Mouse (Mus musculus): ENCODE results near the gene Tmem95. TPM values are rescaled to one million over a fixed set of nuclear protein-coding genes. Genes with fewer than 3 reads are reported as not detected.

Tmem95 gene
- total RNA-seq, 2 experiments from 2014 or later: not detected

Small RNAs within 50 kb of the gene (microRNA-seq; reads per million reads assigned to microRNA genes)
- 0 reads per million in 2 experiments for gene Mir6924

Other genes with a start within 250 kb of the Tmem95 start
- gene Fxr2, start 245.0 kb downstream of the Tmem95 start, total RNA-seq (2021): 100 to 1,000 TPM; 124 to 131 TPM
- under 1 TPM in 1 of 2 experiments, not detected in 1; 0.59 TPM for gene Sox15, start 222.7 kb downstream of the Tmem95 start, total RNA-seq (2021)
- gene Mpdu1, start 215.4 kb downstream of the Tmem95 start, total RNA-seq (2021): 10 to 100 TPM; 61.1 to 63.9 TPM
- 10 to 100 TPM; 15.1 to 15.7 TPM for gene Cd68, start 211.9 kb downstream of the Tmem95 start, total RNA-seq (2021)
- 100 to 1,000 TPM; 369 to 381 TPM for gene Eif4a1, start 205.6 kb downstream of the Tmem95 start, total RNA-seq (2021)
- gene Senp3, start 195.9 kb downstream of the Tmem95 start, total RNA-seq (2021): 100 to 1,000 TPM in 1 of 2 experiments, 10 to 100 TPM in 1; 94.3 to 109 TPM
- 1 to 10 TPM; 1.2 to 1.3 TPM for gene Tnfsf13, start 192.2 kb downstream of the Tmem95 start, total RNA-seq (2021)
- 1 to 10 TPM; 7.3 to 8.6 TPM for gene Tnfsf12, start 182.2 kb downstream of the Tmem95 start, total RNA-seq (2021)
- gene Tnfsfm13, start 181.9 kb downstream of the Tmem95 start, total RNA-seq (2021): 1 to 10 TPM; 1.3 to 1.4 TPM
- 10 to 100 TPM; 58.6 to 69.5 TPM for gene Polr2a, start 119.4 kb downstream of the Tmem95 start, total RNA-seq (2021)
- not detected for gene Slc35g3, start 116.0 kb downstream of the Tmem95 start, total RNA-seq (2021)
- gene Zbtb4, start 112.1 kb downstream of the Tmem95 start, total RNA-seq (2021): 100 to 1,000 TPM; 110 to 118 TPM
- 1 to 10 TPM in 1 of 2 experiments, under 1 TPM in 1; 0.79 to 1.1 TPM for gene Chrnb1, start 82.1 kb downstream of the Tmem95 start, total RNA-seq (2021)
- 10 to 100 TPM; 28.3 to 33.3 TPM for gene Fgf11, start 76.2 kb downstream of the Tmem95 start, total RNA-seq (2021)
- not detected for gene Tmem102, start 72.4 kb downstream of the Tmem95 start, total RNA-seq (2021)
- not detected for gene Gm39566, start 62.7 kb downstream of the Tmem95 start, total RNA-seq (2021)
- not detected for gene Spem2, start 59.6 kb downstream of the Tmem95 start, total RNA-seq (2021)
- under 1 TPM; 0.34 to 0.73 TPM for gene Spem1, start 55.8 kb downstream of the Tmem95 start, total RNA-seq (2021)
- 100 to 1,000 TPM; 192 to 219 TPM for gene Nlgn2, start 40.2 kb downstream of the Tmem95 start, total RNA-seq (2021)
- 100 to 1,000 TPM; 112 to 135 TPM for gene Tmem256, start 39.5 kb downstream of the Tmem95 start, total RNA-seq (2021)
- gene Plscr3, start 31.6 kb downstream of the Tmem95 start, total RNA-seq (2021): 10 to 100 TPM; 16.5 to 19.0 TPM
- gene Tnk1, start 19.3 kb downstream of the Tmem95 start, total RNA-seq (2021): not detected
- 1 to 10 TPM; 1.2 to 1.3 TPM for gene Kctd11, start 3.4 kb upstream of the Tmem95 start, total RNA-seq (2021)
- under 1 TPM; 0.12 to 0.19 TPM for gene Acap1, start 17.5 kb upstream of the Tmem95 start, total RNA-seq (2021)
- gene 2810408A11Rik, start 23.0 kb upstream of the Tmem95 start, total RNA-seq (2021): 1 to 10 TPM in 1 of 2 experiments, under 1 TPM in 1; 0.62 to 1.8 TPM
- gene Neurl4, start 23.1 kb upstream of the Tmem95 start, total RNA-seq (2021): 100 to 1,000 TPM; 108 to 109 TPM
- 10 to 100 TPM; 26.8 to 32.6 TPM for gene Gps2, start 35.9 kb upstream of the Tmem95 start, total RNA-seq (2021)
- 100 to 1,000 TPM; 426 to 481 TPM for gene Eif5a, start 43.9 kb upstream of the Tmem95 start, total RNA-seq (2021)
- gene Ybx2, start 57.8 kb upstream of the Tmem95 start, total RNA-seq (2021): 10 to 100 TPM in 1 of 2 experiments, 1 to 10 TPM in 1; 7.3 to 11.1 TPM
- gene Slc2a4, start 70.2 kb upstream of the Tmem95 start, total RNA-seq (2021): 1 to 10 TPM; 2.2 to 4.0 TPM
- not detected for gene Cldn7, start 86.8 kb upstream of the Tmem95 start, total RNA-seq (2021)
- gene Ctdnep1, start 103.1 kb upstream of the Tmem95 start, total RNA-seq (2021): 100 to 1,000 TPM; 107 to 116 TPM
- 10 to 100 TPM; 77.1 to 82.2 TPM for gene Elp5, start 104.5 kb upstream of the Tmem95 start, total RNA-seq (2021)
- gene Gabarap, start 113.1 kb upstream of the Tmem95 start, total RNA-seq (2021): 100 to 1,000 TPM; 229 to 258 TPM
- 10 to 100 TPM; 41.4 to 46.9 TPM for gene Phf23, start 117.8 kb upstream of the Tmem95 start, total RNA-seq (2021)
- 10 to 100 TPM; 31.2 to 37.8 TPM for gene Dvl2, start 122.6 kb upstream of the Tmem95 start, total RNA-seq (2021)
- 10 to 100 TPM; 56.9 to 62.4 TPM for gene Acadvl, start 137.4 kb upstream of the Tmem95 start, total RNA-seq (2021)
- gene Dlg4, start 138.9 kb upstream of the Tmem95 start, total RNA-seq (2021): 100 to 1,000 TPM; 857 to 887 TPM
- gene Asgr1, start 176.1 kb upstream of the Tmem95 start, total RNA-seq (2021): under 1 TPM; 0.73 to 0.74 TPM
- gene Asgr2, start 214.6 kb upstream of the Tmem95 start, total RNA-seq (2021): not detected

All from layer of hippocampus, postnatal 25 days (tissue).